Mouse (Mus musculus) urinary bladder, adult 2 months (tissue): ENCODE data around the gene Nubp1. TPM values are rescaled to one million over a fixed set of nuclear protein-coding genes. Genes with fewer than 3 reads are reported as not detected.

ENCODE experiments used
- DNase-seq: peaks from one replicate; pipeline ENCODE4 v3.0.0; 2022; ENCODE audit warnings: low spot score
- polyA plus RNA-seq: library from polyadenylated mRNA; depleted of rRNA; stranded (reverse); fragments of >200 nt; gene quantifications from 2 replicates; pipeline ENCODE4 v1.2.3, GENCODE M21; 2012; rRNA removed

The Nubp1 gene
- 24.2 and 31.7 TPM in 2 replicates for polyA plus RNA-seq

DNA sequence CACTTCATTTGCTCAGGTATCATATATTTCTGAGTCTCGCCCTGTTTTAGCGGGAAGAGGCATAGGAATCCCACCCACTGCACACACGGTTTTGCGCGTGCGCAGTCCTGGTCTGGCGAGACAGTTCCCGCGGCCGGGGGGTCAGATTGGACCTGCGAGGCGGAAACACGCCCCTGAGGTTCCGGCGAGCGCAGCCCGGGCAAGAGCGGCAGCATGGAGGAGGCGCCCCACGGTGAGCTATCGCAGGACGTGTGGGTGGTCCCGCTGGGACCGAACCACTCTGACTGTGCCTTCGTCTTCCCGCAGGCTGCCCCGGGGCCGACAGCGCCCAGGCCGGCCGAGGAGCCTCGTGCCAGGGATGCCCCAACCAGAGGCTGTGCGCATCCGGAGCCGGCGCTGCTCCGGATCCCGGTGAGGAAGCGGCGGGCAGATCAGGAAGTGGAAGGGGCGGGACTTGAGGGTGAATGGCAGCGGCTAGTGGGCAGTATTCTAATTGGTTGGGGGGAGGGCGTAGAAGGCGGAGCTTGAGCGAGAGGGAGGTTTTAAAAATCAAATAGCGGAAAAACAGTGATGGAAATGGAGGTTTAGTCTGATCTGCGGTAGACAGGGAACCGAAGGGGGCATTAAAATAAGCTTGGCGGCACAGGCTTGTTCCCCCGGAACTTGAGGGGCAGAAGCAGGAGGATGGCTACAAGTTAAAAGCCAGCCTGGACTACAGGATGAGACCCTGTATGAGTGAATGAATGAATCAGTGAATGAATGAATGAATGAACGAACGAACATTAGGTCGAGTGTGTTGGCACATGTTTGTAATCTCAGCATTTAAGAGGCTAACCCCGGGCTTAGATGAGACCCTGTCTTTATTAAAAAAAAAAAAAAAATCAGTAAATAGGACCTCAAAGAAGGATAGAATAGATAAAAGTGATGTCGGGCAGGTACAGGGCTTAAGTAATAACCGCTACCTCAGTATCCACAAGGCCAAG, at the start of gene Nubp1:
TSS of gene Nubp1 (plus strand) at position 185 of the 983 bp plus-strand sequence.
- peak; percentile 91 for DNase-seq

DNA sequence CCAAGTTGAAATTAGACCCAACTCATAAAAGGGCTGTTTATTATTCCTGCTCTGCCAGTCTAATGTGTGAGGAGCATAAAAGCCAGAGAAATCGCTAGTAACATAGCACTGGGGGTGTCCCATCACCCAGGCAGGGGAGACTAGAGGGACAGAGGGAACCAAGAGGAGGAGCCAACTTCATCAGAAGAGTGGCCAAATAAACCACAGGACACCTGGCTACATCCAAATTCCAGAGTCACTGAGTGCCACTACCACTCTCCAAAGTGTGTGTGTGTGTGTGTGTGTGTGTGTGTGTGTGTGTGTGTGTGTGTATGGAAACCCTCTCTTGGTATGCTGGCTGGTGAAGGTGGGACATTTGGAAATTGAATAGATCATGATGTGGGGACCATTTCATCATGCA, 48.7 kb upstream of the Nubp1 start:
- no peak for DNase-seq

DNA sequence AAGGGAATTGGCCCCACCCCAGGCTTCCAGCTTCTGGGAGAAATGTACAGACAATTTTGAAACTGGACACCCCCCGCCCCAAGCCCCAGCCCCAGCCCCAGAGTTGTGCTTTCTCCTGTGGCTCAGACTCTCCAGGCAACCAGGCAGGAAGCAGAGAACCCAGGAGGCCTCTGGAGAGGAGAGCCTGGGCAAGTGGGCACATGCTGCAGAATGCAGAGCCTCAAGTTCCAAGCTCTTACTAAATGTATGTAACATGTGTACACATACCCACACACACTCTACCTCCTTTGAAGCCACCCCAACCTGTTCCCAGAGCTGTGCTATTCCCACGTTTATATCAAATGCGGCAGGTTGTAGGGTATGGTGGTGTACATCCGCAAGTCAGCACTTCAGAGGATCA, 46.0 kb upstream of the Nubp1 start:
- no peak for DNase-seq

GRCm38 (mm10) chr16:10366240-10367217, 45.2 kb upstream of the Nubp1 start:
- DNase-seq = no peak

DNA sequence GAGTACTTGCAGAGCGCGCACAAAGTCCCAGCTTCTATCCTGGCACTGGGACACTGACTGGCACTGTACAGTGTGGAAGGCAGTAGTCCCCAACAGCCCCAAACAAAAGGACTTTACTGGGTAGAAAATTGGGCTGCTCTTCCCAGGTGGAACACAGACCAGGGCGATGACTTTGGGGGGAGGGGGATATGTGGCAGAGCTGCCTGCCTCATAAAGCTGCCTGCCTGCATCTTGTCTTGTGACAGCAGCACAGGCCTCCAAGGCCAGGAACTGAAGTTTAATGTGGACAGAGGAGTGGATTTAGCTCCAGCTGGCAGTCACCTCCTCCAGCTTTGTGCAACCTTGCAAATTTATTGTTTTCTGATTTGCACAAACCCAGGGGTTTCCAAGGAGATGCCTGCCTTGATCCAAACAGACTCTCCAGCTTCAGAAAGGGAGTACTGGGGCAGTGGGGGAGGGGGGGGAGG, 42.2 kb upstream of the Nubp1 start:
- DNase-seq = no peak

DNA sequence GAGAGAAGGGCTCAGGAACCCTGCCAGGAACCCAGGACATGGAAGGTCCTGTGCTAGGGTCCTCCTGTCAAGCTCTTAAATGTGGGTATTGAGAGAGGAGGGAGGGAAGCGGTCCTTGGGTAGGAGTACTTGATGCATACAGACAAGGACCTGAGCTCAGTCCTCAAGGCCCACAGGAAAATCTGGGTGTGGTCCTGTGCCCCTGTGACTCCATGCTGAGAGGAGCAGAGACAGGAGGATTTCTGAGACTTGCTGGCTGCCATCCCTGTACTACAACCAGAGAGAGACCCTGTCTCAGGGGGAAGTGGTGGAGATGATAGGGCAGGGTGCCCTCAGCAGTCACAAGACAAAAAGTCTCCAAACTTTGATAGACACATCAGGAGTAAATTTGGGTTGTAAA, 41.8 kb upstream of the Nubp1 start:
- no peak for DNase-seq

GRCm38 (mm10) chr16:10372372-10372771, 39.4 kb upstream of the Nubp1 start:
- DNase-seq = no peak

DNA sequence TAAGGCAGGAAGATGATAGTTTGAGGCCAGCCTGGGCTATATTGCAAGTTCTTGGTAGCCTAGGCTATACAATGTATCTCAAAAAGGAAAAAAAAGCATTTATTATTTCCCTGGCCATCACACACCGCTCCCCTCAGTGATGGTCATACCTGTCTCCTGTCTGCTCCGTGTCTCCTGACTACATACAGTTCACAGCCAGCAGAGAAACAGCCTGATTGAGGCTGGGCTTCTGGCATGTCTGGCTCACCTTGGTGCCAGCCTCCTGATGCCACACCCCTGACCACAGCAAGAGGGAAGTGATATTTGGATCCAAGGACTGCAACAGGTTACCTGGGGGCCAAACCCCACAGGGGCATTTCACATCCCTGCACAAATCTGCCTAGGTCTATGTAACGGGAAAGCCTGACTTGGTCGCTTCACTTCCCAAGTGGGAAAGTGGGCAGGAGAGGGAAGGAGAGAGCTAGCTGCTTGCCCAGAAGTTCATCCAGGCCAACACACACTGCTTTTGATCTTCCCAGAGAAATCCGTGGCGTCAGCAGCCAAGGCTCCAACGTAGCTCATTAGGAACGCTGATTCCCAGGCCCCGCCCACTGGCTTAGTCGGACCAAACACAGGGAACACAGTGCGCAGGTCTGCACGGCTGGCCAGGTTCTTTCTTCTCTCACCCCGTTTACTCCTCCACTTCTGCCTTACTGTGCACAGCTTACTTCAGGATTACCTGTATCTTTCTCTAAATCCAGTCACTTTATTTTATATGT, 37.3 kb upstream of the Nubp1 start:
- no peak for DNase-seq

- no peak for DNase-seq
Observed at GRCm38 (mm10) chr16:10377286-10377685, 34.5 kb upstream of the Nubp1 start.

DNA sequence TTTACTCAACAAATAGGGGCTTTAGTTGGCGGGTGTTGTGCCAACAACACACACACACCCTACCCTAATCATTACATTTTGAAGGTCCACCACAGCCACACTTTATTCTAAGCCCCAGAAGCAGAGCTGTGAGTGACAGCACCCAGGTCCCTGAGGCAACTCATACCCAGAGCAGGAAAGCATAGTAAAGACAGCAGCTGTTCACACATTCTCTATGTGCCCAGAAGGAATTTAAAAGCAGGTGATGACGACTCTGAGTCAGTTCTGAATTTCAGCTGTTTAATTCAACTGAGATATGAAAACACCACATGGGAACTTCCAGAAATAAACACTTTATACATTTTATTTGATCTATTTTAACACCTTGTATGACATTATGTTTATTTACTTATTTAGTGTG, 32.2 kb upstream of the Nubp1 start:
- DNase-seq = no peak

DNA sequence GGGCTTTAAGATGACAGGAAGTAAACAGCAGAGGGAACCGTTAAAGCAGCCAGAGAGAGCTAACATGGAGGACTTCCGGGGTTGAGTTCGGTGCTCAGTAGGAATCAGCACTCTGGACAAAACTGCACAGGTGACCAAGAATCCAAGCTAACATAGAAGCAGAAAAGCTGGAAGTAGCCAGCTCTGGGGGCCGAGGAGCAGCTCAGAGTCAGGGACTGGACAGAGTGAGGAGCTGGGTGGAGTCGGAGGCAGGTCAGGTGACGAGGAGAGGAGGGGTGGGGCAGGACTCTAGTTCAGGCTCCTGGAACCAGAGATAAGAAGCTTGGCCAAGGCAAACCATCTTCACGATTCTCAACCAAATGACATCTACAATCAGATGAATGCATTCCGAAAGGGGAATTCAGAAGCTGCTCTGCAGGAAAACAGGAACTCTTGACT, 27.7 kb upstream of the Nubp1 start:
- no peak for DNase-seq

GRCm38 (mm10) chr16:10384544-10384943, 27.2 kb upstream of the Nubp1 start:
- DNase-seq = no peak

- peak; percentile 37 for DNase-seq
Observed at GRCm38 (mm10) chr16:10385261-10385660, 26.5 kb upstream of the Nubp1 start.

- no peak for DNase-seq
Observed at GRCm38 (mm10) chr16:10388634-10389365, 22.9 kb upstream of the Nubp1 start.

DNA sequence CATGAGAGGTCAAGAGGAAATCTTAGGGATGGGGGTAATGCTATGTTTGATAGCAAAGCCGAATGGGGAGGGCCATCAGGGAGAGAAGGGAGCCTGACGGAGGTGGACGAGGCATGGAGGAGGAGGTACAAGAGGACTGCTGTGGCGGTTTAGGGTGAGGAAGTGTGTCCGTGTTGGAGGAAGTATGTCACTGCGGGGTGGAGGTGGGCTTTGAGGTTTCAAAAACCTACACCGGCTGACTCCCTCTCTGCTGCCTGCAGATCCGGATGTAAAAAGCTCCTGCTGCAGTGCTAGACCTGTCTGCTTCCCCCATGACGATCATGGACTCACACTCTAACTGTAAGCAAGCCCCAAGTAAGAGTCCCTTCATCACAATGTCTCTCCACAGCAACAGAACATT, 19.2 kb upstream of the Nubp1 start:
- no peak for DNase-seq

GRCm38 (mm10) chr16:10394699-10395540, 16.8 kb upstream of the Nubp1 start, which contains the start of gene Tekt5:
Gene Tekt5, minus strand, starts transcription at chr16:10395490.
- DNase-seq = peak; percentile 56

- no peak for DNase-seq
Observed at GRCm38 (mm10) chr16:10398755-10399154, 13.0 kb upstream of the Nubp1 start.

DNA sequence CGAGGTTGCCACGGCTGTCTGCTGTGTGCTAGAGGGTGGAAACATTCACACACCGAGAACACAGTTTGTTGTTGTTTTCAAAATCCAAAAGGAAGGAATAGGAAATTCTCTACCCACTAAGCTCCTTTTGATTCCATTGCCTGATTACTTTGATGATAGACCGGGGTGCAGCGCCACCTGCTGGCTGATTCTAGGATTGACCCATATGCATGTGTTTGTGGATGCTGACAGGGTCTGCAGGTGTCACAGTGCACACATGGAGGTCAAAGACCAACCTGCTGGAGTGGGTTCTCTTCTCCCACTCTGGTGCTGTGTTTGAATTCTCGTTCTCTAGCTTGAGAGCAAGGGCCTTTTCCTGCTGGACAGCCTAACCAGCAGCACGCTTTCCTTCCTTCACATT, 12.6 kb upstream of the Nubp1 start:
- DNase-seq = peak; percentile 78

DNA sequence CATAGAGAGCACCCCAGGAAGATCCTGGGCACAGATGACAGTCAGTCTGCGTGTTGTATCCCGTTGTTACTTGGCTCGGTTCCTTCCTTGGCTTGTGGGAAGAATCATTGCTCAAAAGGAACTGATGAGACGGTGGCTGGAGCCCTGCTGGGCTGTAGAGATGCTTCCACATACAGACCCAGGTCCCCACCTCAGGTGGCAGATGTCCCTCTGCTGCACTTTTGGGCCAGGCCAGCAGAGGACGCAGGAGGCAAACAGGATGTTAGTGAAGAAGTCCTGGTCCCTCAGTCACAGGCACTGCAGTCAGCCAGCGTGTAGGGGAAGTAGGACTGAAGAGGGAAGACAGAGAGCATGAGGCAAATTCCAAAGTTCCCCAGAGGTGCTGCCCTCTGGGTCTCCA, 4.2 kb downstream of the Nubp1 start:
- DNase-seq = no peak

DNA sequence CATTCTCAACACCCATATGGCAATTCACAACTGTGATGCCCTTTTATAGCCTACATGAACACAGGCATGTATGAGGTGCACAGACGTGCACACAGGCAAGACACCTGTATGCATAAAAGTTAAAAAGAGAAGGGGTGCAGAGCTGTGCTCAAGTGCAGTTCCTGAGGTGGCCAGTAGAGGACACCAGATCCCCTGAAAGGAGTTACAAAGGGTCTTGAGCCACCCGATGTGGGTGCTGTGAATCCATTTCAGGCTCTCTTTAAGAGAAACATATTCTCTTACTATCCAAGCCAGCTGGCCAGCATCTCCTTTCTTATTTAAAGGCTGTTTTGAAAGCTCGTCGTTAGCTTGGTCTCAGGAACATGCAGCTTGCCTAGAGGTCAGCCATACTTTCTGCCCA, 5.1 kb downstream of the Nubp1 start:
- no peak for DNase-seq
